Mouse (Mus musculus): Measurements from ENCODE around the gene Nfya.

Nfya gene

DNA sequence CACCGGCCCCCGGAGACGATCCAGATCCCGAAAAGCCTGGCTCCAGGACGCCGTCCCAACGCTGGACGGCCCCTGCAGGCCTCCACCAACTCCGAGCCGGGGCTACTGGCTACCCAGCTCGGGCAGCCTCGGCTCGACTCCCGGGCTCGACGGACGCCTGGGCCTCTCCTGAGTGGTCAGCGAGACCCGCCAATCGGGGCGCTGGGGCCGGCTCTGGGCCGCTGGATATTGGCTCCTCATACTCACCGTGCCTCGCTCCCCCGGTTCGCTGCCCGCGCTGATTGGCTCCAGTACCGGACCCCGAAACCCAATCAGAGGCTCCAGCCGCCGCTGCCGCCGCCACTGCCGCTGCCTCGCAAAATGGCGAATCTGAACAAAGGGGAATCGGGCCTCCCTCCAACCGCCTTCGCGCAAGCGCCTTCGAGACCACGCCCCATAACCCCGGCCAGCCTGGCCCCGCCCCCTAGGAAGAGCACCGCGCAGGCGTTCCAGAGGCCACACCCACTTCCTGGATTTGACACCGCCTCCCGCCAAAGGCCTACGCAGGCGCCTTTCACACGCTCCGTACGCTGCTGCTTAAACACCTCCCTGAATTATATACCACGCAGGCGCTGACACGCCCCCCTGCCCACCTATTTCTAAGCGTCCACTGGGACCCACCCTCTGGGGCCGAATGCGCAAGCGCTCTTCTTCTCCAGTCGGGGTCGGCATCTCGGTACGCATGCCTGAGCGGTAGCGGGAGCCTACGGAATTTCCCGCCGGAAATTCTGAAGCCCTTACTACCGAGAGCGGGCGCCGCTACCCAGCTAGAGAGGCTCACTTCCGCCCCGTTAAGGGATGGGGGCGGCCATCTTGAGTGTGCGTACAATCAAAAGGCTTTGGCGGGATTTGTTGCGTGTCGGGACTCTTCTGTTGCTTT lies at the start of gene Nfya, which contains the start of gene Oard1:
Nfya (minus strand) TSS at position 527 of the 919 bp plus-strand sequence.
Oard1 (plus strand) TSS at position 635 of the 919 bp plus-strand sequence.
- in situ Hi-C loops (cut with MboI, MseI), result no loop called here

- in situ Hi-C loops (cut with MboI, MseI), result no loop called here
These were observed 48.4 kb upstream of the Nfya start for GRCm38 (mm10) chr17:48457971-48458653.

- in situ Hi-C loops (cut with MboI, MseI), result no loop called here
These were observed 46.2 kb upstream of the Nfya start for GRCm38 (mm10) chr17:48455955-48456354.

- in situ Hi-C loops (cut with MboI, MseI), result no loop called here
These were observed 45.0 kb upstream of the Nfya start, which contains the start of gene Unc5cl for GRCm38 (mm10) chr17:48454688-48455087. Gene Unc5cl, plus strand, starts transcription at chr17:48454901.

- in situ Hi-C loops (cut with MboI, MseI), result no loop called here
These were observed 44.5 kb upstream of the Nfya start for GRCm38 (mm10) chr17:48454190-48454589.

- in situ Hi-C loops (cut with MboI, MseI), result no loop called here
These were observed 43.8 kb upstream of the Nfya start for GRCm38 (mm10) chr17:48453489-48453888.

GRCm38 (mm10) chr17:48451753-48452444 lies 42.2 kb upstream of the Nfya start:
- in situ Hi-C loops (cut with MboI, MseI), result no loop called here

- in situ Hi-C loops (cut with MboI, MseI), result no loop called here
These were observed 41.6 kb upstream of the Nfya start, which contains the start of gene Tspo2 for GRCm38 (mm10) chr17:48451353-48451675. Gene Tspo2, minus strand, starts transcription at chr17:48451522.

GRCm38 (mm10) chr17:48450666-48451352 lies 41.1 kb upstream of the Nfya start:
- in situ Hi-C loops (cut with MboI, MseI), result no loop called here

DNA sequence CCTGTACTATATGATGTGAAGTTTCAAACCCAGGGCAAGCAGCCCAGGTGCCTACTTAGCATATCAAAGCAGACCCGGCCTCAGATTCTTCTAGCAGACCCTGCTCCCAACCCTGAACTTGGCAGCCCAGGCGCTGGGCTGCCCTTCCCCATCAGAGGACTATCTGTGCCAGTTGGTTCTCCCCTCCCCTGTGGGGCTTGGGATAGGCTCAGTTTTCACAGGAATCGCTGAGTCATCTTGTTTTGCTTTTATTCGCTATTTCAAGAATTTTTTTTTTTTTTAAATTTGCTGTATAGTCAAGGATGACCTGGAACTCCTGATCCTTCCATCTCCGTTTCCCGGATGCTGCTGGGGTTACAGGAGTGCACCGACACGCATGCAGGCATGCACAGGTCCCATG lies 38.0 kb upstream of the Nfya start:
- in situ Hi-C loops (cut with MboI, MseI), result no loop called here

GRCm38 (mm10) chr17:48443542-48444145 lies 33.9 kb upstream of the Nfya start:
- in situ Hi-C loops (cut with MboI, MseI), result no loop called here

DNA sequence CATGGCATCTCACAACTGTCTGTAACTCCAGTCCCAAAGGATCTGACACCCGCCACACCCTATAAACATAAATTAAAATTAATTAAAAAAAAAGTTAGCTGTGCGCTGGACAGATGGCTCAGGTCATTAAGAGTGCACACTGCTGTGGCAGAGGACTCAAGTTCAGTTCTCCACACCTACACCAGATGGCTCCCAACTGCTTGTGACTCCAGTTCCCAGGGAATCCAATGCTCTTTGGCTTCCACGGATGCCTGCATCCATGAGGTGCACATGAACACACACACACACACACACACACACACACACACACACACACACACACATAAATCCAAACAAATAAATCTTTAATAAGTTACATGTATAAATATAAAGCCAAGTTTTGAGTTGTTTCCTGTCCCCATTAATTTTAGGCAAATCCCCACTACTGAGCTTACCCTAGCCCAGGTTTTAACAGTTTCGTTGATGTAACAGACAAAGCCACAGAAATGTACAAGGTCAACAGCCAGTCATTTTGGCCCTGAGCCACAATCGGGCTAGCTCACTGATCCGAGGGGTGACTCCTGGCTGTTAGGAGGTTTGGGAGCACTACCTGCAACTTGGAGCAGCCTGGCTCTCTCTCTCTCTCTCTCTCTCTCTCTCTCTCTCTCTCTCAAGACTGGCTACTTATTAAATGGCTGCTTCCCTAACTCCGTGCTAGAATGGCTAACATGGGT lies 33.2 kb upstream of the Nfya start:
- in situ Hi-C loops (cut with MboI, MseI), result no loop called here

GRCm38 (mm10) chr17:48437421-48437911 lies 27.8 kb upstream of the Nfya start:
- in situ Hi-C loops (cut with MboI, MseI), result loop anchor here (10.0 kb wide), 1 partner anchor 167 kb away; no protein-coding TSS in a partner anchor

- in situ Hi-C loops (cut with MboI, MseI), result loop anchor here (10.0 kb wide), 1 partner anchor 168 kb away; no protein-coding TSS in a partner anchor
These were observed 26.8 kb upstream of the Nfya start for GRCm38 (mm10) chr17:48436487-48436886.

- in situ Hi-C loops (cut with MboI, MseI), result loop anchor here (10.0 kb wide), 1 partner anchor 170 kb away; no protein-coding TSS in a partner anchor
These were observed 24.8 kb upstream of the Nfya start for GRCm38 (mm10) chr17:48434479-48434878.

GRCm38 (mm10) chr17:48433689-48434330 lies 24.1 kb upstream of the Nfya start:
- in situ Hi-C loops (cut with MboI, MseI), result loop anchor here (10.0 kb wide), 1 partner anchor 171 kb away; no protein-coding TSS in a partner anchor

- in situ Hi-C loops (cut with MboI, MseI), result loop anchor here (10.0 kb wide), 1 partner anchor 172 kb away; no protein-coding TSS in a partner anchor
These were observed 23.4 kb upstream of the Nfya start for GRCm38 (mm10) chr17:48433006-48433655.

GRCm38 (mm10) chr17:48432158-48432980 lies 22.7 kb upstream of the Nfya start, which contains the start of gene Apobec2:
Gene Apobec2, minus strand, starts transcription at chr17:48432930.
- in situ Hi-C loops (cut with MboI, MseI), result loop anchor here (10.0 kb wide), 1 partner anchor 172 kb away; no protein-coding TSS in a partner anchor

All from T-helper 2 cell (primary cell).